Mouse (Mus musculus) urinary bladder, adult 18-20 months (tissue): ENCODE results near the gene Gpatch8.
A peak's percentile ranks its signal among the peaks of the same experiment; 100 is the strongest.

Experiments used
- DNase-seq, 2 experiments: peaks; one replicate each; pipeline ENCODE4 v3.0.0; 2022; ENCODE audit warnings: low spot score in 2 of 2, mixed read lengths in 2 of 2

Gene Gpatch8

GRCm38 (mm10) chr11:102556031-102556715 lies at the start of gene Gpatch8:
TSS of gene Gpatch8 (minus strand) at chr11:102556392.
- peak; percentile 82 to 90 for DNase-seq

- DNase-seq = peak in 1 of 2 experiments; percentile 68
Measured at GRCm38 (mm10) chr11:102604777-102605552, 48.8 kb upstream of the Gpatch8 start.

- peak; percentile 65 to 88 for DNase-seq
Measured at GRCm38 (mm10) chr11:102604010-102604584, 47.9 kb upstream of the Gpatch8 start, which contains the start of gene Fzd2. TSS of gene Fzd2 (plus strand) at chr11:102604396.

- DNase-seq = peak; percentile 55
Measured at GRCm38 (mm10) chr11:102603496-102603850, 47.3 kb upstream of the Gpatch8 start.

GRCm38 (mm10) chr11:102602816-102603495 lies 46.8 kb upstream of the Gpatch8 start:
- no peak for DNase-seq

- DNase-seq = no peak
Measured at GRCm38 (mm10) chr11:102599912-102600311, 43.7 kb upstream of the Gpatch8 start.

- no peak for DNase-seq
Measured at GRCm38 (mm10) chr11:102595341-102595820, 39.2 kb upstream of the Gpatch8 start.

- DNase-seq = no peak
Measured at GRCm38 (mm10) chr11:102587554-102587953, 31.4 kb upstream of the Gpatch8 start.

GRCm38 (mm10) chr11:102586445-102587130 lies 30.4 kb upstream of the Gpatch8 start:
- no peak for DNase-seq

- no peak for DNase-seq
Measured at GRCm38 (mm10) chr11:102582736-102583135, 26.5 kb upstream of the Gpatch8 start.

- DNase-seq = peak in 1 of 2 experiments; percentile 33
Measured at GRCm38 (mm10) chr11:102582016-102582610, 25.9 kb upstream of the Gpatch8 start.

- DNase-seq = no peak
Measured at GRCm38 (mm10) chr11:102581281-102582015, 25.3 kb upstream of the Gpatch8 start.

GRCm38 (mm10) chr11:102580034-102580330 lies 23.8 kb upstream of the Gpatch8 start:
- no peak for DNase-seq

GRCm38 (mm10) chr11:102579165-102580033 lies 23.2 kb upstream of the Gpatch8 start, which contains the start of gene Gm11627:
TSS of gene Gm11627 (minus strand) at chr11:102579461.
- DNase-seq = no peak

- DNase-seq = peak; percentile 76 to 78
Measured at GRCm38 (mm10) chr11:102578341-102579118, 22.3 kb upstream of the Gpatch8 start.

GRCm38 (mm10) chr11:102576050-102576754 lies 20.0 kb upstream of the Gpatch8 start:
- no peak for DNase-seq

- DNase-seq = no peak
Measured at GRCm38 (mm10) chr11:102575034-102575433, 18.8 kb upstream of the Gpatch8 start.
